Mouse (Mus musculus): ENCODE measurements around the gene Calhm1.

The Calhm1 gene

DNA sequence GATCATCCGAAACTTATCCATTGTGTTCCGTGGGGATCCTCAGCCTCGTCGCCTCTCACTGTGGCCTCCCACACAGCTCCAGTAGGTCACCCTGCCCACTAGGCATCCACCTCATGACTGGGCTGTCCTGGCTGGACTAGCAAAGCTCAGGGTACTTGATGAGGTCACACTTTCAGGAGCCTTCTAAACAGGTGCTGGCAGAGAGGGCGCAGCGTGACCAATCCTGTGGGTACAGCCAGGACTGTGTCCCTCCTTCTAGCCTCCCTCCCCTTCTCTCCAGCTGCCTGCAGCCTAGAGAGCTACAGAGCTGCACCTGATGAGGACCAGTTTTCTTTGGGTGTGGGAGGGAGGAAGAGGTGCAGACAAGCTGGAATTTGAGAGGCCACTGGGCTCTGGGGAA, at the start of gene Calhm1:
Gene Calhm1, minus strand, starts transcription at position 101 of the 400 bp plus-strand sequence.
- no peak for DNase-seq (ENCODE audit: low spot score)

DNA sequence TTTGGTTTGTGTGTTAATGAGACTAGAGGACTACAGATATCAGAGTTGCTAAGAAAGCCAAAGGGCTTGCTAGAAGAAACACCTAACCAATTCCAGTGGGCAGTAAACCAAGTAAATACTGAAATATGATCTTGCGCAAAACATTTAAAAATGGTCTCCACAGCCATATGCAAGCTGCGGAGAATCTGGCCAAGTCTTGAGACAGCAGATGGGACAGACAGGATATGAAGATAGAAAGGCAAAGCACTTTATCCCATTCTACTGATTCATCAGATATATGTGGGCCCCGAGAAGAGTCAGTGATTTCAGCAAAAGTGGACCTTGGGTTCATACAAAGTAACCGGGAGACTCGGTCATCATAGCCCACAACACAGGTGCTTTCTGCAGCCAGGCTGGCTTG, 48.1 kb upstream of the Calhm1 start:
- DNase-seq (ENCODE audit: low spot score), result no peak

DNA sequence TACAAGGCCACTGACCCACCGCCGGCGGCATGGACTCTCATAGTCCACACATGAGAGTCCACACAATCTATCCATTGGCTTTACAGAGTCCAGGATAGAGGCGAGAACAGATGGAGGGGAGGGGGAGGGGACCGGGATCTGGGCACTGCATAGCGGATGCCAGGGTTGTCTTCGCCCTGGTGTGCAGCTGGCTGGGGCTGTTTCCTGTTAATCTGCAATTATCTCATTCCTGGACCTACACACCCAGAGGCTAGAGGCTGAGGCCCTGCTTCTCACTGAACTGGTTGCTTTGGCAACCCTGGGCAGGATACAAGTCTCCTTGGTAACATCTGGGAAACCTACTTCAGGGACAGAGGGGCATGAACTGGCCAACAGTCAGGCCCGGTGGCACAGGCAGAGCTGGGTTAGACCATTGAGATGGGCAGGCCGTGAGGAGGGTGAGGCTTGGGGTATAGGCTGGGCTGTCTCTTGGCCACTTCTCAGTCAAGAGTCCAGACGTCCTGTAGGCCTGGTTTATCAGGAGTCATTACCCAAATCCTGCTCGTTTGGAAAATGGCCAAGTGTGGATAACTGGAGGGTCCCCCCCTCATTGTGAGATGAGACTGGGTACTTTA, 44.6 kb upstream of the Calhm1 start:
- peak; percentile 24 for DNase-seq (ENCODE audit: low spot score)

DNA sequence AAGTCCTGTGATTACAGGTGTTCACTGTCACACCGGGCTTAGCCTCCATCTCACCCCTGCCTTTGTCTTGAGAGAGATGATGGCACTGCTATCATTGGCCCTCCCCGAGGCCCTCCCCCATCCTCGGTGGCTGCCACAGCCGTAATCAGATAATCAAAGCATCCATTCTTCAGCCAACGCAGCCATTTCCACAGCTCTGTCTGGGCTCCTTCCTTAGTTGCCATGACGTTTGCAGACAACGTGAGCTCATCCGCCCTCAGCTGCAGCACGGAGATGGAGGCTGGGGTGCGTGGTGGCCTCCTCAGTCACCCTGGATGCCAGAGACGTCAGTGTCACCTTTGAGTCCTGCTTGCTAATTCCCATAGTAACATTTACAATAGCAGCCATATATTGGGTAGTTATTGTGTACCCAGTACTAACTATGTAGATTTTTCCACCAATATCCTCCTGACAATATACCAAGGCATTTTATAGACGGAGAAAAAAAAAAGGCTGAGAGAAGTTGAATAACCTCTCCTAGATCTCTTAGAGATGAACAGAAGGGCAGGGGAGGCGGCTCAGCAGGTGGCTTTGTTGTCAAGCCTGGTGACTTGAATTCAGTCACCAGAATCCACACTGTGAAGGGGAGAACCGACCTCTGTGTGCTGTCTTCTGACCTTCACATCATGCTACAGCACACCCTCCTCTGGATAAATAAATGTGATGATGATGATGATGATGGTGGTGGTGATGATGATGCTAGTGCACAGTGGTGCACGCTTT, 42.6 kb upstream of the Calhm1 start:
- no peak for DNase-seq (ENCODE audit: low spot score)

DNA sequence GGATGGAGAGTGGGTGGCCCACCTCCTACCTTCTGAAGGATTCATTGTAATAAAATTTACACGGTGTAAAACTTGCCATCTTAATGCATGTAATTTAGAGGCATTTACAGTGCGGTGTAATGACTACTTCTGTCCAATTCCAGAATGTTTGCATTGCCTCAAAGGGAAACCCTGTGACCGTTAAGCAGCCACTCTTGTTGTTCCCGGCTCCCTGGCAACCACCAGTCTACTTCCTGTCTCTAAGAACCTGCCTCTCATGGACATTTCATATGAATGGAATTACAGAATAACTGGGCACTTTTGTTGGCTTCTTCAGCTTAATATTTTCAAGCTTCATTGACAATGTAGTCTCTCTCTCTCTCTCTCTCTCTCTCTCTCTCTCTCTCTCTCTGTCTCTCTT, 40.7 kb upstream of the Calhm1 start:
- DNase-seq (ENCODE audit: low spot score), result no peak

DNA sequence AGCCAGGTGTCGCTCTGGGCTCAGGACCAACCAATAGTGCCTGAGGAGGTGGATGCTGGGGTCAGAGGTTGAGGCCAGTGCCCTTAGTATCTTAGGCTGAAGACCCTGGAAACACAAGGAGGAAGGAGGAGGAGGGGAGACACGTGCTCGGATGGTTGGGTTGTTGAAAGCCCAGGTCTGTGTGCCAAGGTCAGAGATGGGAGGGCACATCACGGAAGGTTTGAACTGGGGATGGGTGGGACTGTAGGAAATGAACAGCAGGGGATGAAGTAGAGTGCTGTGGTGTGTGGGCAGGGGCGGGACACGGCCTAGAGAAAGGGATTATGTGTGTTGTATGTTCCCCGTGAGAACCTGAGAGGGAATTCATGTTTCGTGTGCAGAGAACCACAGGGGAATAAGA, 40.2 kb upstream of the Calhm1 start:
- no peak for DNase-seq (ENCODE audit: low spot score)

DNA sequence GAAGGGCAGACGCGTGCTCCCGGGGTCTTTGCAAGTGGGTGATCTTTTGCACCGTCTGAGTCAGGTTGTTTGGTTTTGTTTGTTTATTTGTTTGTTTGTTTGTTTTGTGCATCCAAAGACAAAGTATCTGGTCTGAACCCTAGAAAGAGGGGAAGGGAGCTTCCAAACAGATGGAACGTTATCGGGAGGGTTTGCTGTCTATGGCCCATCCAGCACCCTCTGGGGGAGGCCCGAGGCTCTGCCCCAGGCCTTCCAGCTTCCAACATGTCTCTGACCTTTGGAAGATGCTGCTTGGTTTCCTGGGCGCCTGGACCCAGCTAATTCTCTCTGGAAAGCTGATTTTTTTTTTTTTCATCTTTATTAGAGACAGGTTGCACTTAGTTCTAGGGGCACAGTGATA, 36.0 kb upstream of the Calhm1 start:
- no peak for DNase-seq (ENCODE audit: low spot score)

DNA sequence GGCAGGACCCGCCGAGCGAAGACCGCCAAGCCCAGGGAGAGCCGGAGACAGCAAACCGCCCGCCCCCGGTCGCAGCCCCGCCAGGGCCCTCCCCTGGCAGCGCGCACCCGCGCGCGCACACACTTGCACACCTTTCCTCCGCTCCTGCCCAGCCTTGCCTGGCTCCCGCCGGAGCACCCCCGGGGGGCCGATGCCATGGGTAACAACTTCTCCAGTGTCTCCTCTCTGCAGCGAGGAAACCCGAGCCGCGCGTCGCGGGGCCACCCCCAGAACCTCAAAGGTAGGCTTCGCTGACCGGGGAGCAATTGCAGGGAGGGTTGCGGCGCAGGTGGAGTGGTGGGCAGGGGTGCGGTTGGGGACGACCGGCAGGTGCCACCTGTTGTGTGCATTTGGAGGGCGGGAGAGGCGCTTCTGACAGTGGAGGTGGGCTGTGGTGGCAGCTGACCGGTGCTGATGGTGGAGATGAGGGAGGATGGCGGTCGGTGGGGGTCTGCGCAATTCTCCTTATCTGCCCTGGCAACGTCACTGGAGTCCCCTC, 35.3 kb upstream of the Calhm1 start:
- peak; percentile 24 for DNase-seq (ENCODE audit: low spot score)

DNA sequence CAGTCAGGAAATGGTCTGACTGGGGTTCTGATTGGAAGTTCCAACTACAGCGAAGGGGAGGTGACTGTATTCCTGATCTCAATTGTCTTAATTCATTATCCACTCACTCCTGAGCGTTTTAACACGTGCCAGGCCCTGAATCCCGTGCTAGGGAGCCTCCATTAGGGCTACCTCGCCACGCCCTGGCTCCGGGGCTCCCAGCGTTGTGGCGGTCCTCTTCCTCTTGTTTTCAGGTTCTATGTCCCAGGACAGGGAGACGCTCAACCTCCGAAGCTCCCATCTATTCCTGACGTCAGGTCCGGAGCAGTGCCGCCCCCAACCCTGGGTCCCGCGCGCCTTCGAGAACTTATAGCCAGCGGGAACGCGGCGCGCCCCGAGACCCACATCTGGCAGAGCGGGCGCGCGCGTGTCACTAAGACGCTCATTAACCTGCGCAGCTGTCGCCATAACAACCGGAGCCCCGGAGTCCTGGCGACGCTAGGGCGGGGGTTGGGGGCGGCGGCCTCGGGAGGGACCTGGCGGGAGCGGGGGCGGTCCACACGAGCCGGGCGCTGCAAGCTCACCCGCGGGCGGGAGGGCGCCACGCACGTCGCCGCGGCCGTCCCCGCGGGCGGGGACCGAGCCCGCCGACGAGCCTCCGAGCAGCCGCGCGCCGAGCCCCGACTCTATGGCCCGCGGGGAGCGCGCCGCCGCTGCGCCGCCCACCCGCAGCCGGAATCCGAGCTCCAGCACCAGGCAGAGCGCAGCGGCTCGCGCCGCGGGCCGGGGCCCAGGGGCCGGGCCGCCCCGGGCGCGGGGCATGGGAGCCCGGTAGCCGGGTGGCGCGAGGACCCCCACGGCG, 34.6 kb upstream of the Calhm1 start, which contains the start of gene Neurl1a:
Gene Neurl1a, plus strand, starts transcription at position 390 of the 841 bp plus-strand sequence.
- peak; percentile 82 for DNase-seq (ENCODE audit: low spot score)

DNA sequence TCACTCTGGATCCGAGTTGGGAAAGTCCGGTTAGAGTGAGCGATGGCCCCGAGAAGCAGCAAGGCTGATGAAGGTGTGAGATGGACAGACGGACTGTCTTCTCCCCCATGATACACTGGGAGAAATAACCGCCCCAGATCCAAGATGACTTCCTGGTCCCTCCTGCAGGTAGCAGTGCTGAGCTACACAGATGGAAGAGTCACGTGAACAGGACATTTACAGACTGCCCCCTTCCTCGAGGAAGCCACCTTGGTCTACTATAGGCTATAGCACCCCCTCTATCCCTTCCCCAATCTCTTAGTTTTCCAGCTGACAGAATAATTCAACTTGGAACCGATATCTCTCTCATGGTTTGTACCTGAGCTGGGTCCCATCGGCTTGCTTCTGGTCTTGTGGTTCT, 33.9 kb upstream of the Calhm1 start:
- peak; percentile 67 for DNase-seq (ENCODE audit: low spot score)

DNA sequence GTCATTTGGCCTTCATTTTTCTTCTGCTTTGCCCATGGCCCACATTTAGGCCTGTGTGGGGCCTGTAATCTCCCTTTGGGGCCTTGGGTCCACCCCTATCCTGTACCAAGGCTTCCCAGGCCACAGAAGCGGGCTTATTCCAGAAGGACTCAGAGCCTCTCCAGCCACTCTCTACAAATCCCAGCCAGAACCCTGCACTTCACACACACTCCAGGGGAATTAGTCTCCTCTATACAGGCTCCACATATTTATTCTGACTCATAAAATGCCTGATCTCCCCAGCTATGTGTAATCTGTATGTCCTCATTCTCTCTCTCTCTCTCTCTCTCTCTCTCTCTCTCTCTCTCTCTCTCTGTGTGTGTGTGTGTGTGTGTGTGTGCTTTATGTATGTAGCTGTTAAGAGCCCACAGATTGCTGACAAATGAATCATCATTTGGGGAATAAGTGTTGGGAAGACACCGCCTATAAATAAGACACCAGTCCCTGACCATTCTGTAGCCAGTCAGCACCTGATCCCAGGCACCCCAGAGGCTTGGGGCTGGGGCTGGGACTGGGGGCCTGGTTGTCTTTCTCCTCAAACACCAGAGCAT, 33.0 kb upstream of the Calhm1 start:
- DNase-seq (ENCODE audit: low spot score), result no peak

DNA sequence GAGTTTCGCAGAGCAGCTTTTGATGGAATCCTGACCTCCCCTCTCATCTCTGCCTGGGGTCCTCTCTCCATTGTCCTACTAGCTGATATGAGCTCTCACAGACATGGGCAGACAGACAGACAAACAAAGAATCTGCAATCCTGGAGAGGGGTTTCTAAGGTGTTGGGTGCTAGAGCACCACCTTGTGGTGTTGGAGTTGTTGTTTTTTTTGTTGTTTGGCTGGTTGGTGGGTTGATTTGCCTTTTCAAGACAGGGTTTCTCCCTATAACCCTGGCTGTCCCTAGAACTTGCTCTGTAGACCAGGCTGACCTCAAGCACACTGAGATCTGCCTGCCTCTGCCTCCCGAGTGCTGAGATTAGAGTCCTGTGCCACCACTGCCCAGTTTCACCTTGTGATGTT, 31.4 kb upstream of the Calhm1 start:
- DNase-seq (ENCODE audit: low spot score), result peak; percentile 46

DNA sequence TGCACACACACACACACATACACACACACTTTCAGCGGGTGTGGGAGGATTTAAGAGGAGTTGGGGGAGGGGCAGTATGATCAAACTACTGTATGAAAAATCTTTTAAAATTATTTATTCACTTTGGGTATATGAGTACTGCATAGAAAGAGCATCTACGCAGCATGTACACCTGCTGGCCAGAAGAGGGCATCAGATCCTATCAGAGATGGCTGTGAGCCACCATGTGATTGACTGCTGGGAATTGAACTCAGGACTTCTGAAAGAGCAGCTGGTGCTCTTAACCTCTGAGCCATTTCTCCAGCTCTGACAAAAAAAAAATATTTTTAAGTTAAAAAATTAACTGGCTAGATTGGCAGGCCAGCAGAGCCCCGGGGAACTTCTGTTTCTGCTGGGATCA, 30.5 kb upstream of the Calhm1 start:
- peak; percentile 43 for DNase-seq (ENCODE audit: low spot score)

DNA sequence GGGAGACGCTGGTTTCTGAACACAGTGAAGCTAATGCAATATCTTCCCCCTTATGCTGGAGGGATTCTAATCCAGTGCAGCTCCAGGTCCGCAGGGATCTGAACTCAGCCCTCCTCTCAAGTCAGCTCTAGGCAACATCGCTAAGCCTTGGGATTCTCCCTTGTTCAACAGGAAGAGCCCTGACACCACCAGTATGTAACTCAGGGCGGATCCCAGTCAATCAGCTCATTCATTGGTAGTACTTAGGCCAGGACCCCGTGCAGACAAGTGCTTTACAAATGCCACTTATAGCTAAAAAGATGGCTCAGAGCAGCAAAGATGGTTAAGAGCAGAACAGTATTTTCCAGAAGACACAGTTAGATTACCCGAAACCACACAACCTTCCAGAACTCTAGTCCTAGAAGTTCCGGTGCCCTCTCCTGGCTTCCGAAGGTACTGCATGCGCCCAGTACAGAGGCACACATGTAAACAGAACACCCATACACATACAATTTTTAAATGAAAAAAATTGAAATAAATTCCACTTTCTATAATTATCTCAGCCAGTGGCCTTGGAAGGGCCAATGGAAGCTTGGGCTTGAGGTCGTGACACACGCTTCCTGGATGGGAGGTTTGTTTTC, 24.8 kb upstream of the Calhm1 start:
- DNase-seq (ENCODE audit: low spot score), result peak; percentile 94

DNA sequence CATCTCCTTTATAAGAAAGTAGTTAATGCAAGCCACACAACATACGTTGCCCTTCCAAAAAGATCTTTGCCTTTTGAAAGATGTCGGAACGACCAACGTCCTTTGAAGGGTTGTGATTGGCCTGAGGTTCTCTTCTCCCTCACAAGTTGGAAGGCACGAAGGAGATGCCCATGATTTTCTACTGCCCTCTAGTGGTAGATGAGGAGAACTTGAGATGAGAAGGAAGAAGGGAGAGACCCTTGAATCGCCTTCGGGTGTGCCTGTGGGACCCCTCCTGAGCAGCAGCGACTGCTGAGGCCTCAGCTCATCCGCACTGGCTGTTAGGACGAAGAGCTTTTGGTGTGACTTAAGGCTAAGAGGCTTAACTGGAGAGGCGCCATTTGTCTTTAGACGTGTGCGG, 24.2 kb upstream of the Calhm1 start:
- peak; percentile 87 for DNase-seq (ENCODE audit: low spot score)

DNA sequence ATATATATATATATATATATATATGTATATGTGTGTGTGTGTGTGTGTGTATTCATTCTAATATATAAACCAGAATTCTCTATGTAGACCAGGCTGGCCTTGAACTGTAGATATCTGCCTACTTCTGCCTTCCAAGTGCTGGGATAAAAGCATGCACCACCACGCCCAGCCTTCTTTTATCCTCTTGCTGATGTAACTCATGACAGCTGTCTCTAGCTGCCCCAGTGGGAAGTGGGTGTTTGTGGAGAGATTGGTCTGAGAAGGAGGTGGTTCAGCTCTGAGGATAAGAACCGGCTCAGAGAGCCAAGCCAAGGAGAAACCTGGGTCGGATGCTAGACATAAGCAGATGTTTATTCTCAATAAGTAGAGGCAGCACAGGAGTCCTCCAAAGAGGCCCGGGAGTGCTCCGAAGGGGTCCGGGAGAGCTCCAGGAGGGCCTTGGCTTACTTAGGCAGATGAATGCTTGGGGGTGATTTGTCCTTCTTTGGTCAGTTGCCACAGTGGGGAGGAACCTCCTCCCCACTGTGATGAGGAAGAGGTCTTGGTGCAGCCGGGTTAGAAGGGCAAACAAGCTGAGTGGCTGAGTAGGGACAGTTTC, 23.7 kb upstream of the Calhm1 start:
- peak; percentile 29 for DNase-seq (ENCODE audit: low spot score)

DNA sequence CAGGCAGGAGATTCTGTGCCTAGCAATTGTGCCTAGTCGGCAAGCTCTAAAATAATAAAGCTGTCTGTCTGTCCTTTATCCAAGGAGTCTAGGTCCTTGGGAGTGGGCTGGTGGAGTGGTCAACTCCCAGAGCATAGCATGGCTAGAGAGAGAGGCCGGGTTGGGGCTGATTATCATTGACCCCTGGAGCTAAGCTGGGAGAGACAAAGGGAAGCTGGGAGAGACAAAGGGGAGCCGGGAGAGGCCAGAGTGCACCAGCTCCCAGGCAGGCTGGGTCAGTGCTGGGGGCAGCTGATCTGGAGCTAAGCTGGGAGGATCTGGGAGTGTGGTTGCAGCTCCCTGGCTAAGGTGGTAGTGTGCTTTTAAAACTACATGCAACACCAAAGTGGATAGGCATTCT, 22.7 kb upstream of the Calhm1 start:
- peak; percentile 43 for DNase-seq (ENCODE audit: low spot score)

DNA sequence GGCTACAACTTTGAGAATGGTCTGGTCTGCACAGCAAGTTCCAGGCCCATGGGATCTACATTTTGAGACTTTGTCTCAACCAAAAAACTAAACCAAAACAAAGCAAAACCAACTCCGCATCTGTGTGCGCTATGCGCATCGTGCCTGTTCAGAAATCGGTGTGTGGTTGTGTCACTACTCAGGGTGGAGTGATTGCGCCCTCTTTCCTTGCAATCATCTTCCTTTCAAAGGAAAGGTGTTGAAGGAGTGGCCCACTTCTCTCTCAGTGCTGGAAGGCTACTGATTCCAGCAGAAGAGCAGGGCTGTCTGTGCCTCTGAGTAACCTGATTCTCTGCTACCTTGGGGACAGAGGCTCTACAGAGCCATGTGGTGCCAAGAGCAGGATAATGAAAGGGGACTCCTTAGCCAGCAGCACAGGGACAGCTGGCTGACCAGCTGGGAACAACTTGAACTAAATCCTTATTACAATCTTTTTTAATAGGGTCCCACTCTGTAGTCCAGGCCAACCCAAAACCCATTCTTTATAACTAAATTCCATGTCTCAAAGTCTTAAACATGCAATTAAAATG, 19.2 kb upstream of the Calhm1 start:
- DNase-seq (ENCODE audit: low spot score), result peak; percentile 35

DNA sequence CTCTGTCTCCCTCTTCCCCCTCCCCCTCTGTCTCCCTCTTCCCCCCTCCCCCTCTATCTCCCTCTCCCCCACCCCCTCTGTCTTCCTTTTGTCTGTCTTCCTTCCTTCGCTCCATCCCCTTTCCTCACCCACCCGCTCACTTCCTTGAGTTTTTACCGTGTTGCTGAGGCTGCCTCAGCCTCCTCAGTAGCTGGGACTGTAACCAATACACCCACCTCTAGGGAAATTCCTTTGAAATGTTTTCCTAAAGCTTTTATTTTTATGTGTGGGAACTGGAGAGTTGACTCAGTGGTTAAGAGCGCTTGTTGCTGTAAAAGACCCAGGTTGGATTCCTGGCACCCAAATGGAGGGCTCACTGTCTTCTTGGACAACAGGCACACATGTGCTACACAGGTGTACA, 17.6 kb upstream of the Calhm1 start:
- DNase-seq (ENCODE audit: low spot score), result no peak

DNA sequence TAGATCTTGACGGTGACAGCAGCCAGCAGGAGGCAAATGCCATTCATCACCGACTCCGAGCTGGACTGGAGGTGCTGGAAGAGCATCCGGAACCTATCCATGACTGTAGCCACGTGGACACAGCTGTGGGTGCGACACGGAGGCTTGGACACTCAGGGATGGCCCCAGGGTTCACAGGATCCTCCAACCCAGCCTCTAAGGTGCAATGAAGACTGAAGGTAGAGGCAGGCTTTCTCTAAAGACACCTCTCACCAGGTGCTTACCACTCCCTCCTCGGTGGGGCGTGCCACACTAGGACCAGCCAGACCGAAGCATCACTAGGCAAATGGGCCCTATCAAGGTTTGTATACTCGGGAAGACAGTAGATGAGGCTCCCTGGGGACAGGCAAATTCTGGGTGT, 13.6 kb upstream of the Calhm1 start, which contains the start of gene Calhm3:
Gene Calhm3, minus strand, starts transcription at position 101 of the 400 bp plus-strand sequence.
- DNase-seq (ENCODE audit: low spot score), result no peak

DNA sequence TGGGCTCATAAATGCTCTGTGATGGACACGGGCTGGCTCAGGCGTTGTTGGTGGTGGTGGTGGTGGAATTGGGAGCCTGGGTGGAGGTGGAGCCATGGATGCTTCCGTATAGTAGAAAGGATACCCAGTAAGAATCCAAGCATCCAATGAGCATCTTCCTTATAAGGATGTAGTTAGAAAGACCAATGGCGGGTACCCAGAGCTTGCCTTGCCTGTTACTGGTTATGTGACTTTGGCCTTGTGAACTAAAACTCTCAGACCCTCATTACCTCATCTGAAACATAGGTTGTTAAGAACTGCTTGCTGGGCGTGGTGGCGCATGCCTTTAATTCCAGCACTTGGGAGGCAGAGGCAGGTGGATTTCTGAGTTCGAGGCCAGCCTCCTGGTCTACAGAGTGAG, 9.7 kb upstream of the Calhm1 start:
- no peak for DNase-seq (ENCODE audit: low spot score)

All from retina, embryonic 14.5 days (tissue).